Mouse (Mus musculus): ENCODE results near the gene Map10. TPM values are rescaled to one million over a fixed set of nuclear protein-coding genes. Genes with fewer than 3 reads are reported as not detected.

Map10 gene
- polyA plus RNA-seq, 1 experiment from 2014 or later: 4.3 TPM

DNA sequence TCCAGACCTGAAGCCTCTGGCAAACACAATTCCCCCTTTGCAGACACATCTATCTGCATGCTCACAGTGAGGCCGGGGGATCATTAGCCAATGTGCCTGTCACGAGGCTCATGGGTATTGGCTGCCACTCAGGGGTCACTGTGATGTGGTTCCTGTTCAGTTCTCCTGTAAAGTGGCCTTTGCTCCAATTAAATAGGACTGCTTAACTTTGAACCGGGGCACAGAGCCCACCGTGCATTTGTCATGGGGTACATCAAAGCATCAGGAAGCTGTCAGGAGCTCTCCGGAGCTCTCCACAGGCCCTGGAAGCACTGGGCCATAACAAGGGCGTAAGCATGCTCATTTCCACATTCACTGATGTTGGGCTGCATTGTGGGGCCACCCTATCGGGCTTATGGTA lies 47.0 kb downstream of the Map10 start:
- no peak overlapping the region for H3K9ac ChIP-seq (ENCODE audit: low read length)
- ATAC-seq (ENCODE audit: insufficient read depth, low FRiP score): no peak
- no peaks in the 10 kb centered on the region for H3K4me1 ChIP-seq (ENCODE audit: control insufficient read depth, insufficient read depth, low read length)
- H3K27ac ChIP-seq (ENCODE audit: low read length): no peak overlapping the region
- H3K27me3 ChIP-seq (ENCODE audit: control insufficient read depth, insufficient read depth, low read length): no peaks in the 10 kb centered on the region
- no peaks in the 10 kb centered on the region for H3K9me3 ChIP-seq (replicated peaks; ENCODE audit: control insufficient read depth, low read length)
- 35% methylated on average over 7 of the region's 7 CpGs for WGBS
- no peaks in the 10 kb centered on the region for H3K36me3 ChIP-seq (ENCODE audit: control insufficient read depth, insufficient read depth, low read length)
- no peak overlapping the region for H3K4me3 ChIP-seq (replicated peaks; ENCODE audit: low read length)
- H3K4me2 ChIP-seq (ENCODE audit: low read depth, low read length): no peak overlapping the region

DNA sequence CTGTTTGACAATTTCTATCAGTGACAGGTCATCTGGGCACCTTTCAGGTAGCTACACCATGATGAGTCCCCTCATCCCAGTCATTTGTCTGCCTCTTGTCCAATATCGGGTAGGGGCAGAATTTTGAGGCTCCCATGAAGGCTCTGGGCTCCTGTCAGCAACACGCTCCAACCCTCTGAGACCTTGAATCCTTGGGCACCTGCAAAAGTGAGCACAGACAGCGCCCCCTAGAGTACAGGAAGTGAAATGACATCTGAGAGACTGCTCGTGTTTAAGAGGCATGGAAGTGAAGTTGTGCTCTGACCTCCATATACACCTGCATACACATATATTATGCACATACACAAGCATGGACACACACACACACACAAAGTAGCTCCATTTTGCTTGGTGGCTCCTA lies 49.3 kb downstream of the Map10 start:
- H3K9ac ChIP-seq (ENCODE audit: low read length): no peak overlapping the region
- H3K9me3 ChIP-seq (replicated peaks; ENCODE audit: control insufficient read depth, low read length): no peaks in the 10 kb centered on the region
- H3K4me2 ChIP-seq (ENCODE audit: low read depth, low read length): no peak overlapping the region
- no peak overlapping the region for H3K4me3 ChIP-seq (replicated peaks; ENCODE audit: low read length)
- 58% methylated on average over 4 of the region's 4 CpGs for WGBS
- no peaks in the 10 kb centered on the region for H3K27me3 ChIP-seq (ENCODE audit: control insufficient read depth, insufficient read depth, low read length)
- no peaks in the 10 kb centered on the region for H3K36me3 ChIP-seq (ENCODE audit: control insufficient read depth, insufficient read depth, low read length)
- ATAC-seq (ENCODE audit: insufficient read depth, low FRiP score): no peak
- no peak overlapping the region for H3K27ac ChIP-seq (ENCODE audit: low read length)
- no peaks in the 10 kb centered on the region for H3K4me1 ChIP-seq (ENCODE audit: control insufficient read depth, insufficient read depth, low read length)

DNA sequence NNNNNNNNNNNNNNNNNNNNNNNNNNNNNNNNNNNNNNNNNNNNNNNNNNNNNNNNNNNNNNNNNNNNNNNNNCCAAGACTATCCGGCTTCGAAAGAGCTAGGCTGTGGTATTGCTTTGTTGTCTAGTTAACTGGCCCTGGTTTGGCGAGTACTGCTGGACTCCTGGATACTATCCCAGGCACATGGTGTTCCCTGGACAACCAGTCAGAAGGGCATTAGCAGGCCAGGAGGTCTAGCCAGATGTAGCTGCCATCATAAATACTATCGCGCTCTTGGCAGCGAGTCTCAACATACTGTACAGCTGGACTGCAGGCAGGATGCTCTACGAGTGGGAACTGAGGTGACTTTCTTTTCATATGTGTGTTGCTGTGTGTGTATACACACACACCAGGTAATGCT lies 53.1 kb downstream of the Map10 start:
- WGBS: 87% methylated on average over 7 of the region's 7 CpGs

More for the DNA sequence above, 53.1 kb downstream of the Map10 start:
- ATAC-seq (ENCODE audit: insufficient read depth, low FRiP score): no peak
- no peak overlapping the region for H3K9ac ChIP-seq (ENCODE audit: low read length)
- no peaks in the 10 kb centered on the region for H3K27me3 ChIP-seq (ENCODE audit: control insufficient read depth, insufficient read depth, low read length)
- H3K9me3 ChIP-seq (replicated peaks; ENCODE audit: control insufficient read depth, low read length): no peaks in the 10 kb centered on the region
- H3K4me2 ChIP-seq (ENCODE audit: low read depth, low read length): no peak overlapping the region
- no peak overlapping the region for H3K27ac ChIP-seq (ENCODE audit: low read length)
- no peaks in the 10 kb centered on the region for H3K36me3 ChIP-seq (ENCODE audit: control insufficient read depth, insufficient read depth, low read length)
- no peak overlapping the region for H3K4me3 ChIP-seq (replicated peaks; ENCODE audit: low read length)
- H3K4me1 ChIP-seq (ENCODE audit: control insufficient read depth, insufficient read depth, low read length): no peaks in the 10 kb centered on the region

Other genes with a start within 250 kb of the Map10 start
- gene Sipa1l2, start 100.0 kb upstream of the Map10 start, polyA plus RNA-seq (2015; fragmentation: Nextera tagmentation; extraction: Ambion mirVana): 8.6 and 9.3 TPM in 2 replicates
- 31.0 and 31.3 TPM in 2 replicates for gene Ntpcr, start 60.1 kb downstream of the Map10 start, polyA plus RNA-seq (2015; fragmentation: Nextera tagmentation; extraction: Ambion mirVana)
- gene Pcnx2, start 228.5 kb downstream of the Map10 start, polyA plus RNA-seq (2015; fragmentation: Nextera tagmentation; extraction: Ambion mirVana): 0.39 and 0.41 TPM in 2 replicates
- gene Map3k21, start 240.6 kb downstream of the Map10 start, polyA plus RNA-seq (2015; fragmentation: Nextera tagmentation; extraction: Ambion mirVana): 0.94 and 1.0 TPM in 2 replicates

Measured in stomach, embryonic 16.5 days (tissue).